Mouse (Mus musculus): ENCODE results near the gene Tubg2.

Gene Tubg2

DNA sequence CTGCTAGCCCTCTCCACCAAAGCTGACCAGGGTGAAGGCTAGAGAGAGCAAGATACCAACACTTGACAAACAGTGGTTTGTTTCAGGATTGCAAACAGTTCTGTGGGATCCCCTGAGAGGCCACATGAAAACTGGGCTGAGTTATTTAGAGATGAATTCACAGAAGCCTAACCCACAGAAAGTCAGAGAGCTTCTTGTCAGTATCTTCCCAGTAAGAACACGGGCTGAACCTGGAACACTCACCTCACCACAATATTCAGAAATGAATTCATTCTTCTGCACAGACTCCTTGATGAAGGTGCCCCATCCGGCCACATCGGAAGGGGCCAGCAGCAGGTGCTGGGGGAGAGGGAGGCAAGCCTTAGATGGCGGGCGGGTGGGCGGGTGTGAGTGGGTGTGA is 38.9 kb downstream of the Tubg2 start:
- no peak for DNase-seq (ENCODE audit: low spot score)

DNA sequence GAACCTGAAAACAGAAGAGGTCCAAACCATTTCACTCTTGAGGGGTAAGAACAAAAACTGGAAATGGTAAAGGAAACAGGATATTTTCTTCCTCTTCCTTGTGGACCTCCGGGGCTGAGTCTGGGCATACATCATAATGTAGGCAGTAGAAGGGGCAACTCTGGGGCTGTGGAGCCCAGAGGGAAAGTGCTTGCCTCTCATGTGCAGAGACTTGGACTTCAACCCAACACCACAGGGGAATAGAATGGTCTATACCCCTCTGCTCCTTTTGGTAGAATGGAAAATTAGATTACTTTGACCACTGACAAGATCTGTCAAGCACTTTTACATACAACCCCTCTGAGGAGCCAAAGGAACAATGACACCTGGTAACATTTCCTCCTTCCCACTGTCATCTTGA is 39.4 kb downstream of the Tubg2 start:
- DNase-seq (ENCODE audit: low spot score) = no peak

GRCm38 (mm10) chr11:101195571-101195970 is 39.9 kb downstream of the Tubg2 start:
- DNase-seq (ENCODE audit: low spot score) = no peak

GRCm38 (mm10) chr11:101196175-101196574 is 40.5 kb downstream of the Tubg2 start:
- DNase-seq (ENCODE audit: low spot score) = no peak

DNA sequence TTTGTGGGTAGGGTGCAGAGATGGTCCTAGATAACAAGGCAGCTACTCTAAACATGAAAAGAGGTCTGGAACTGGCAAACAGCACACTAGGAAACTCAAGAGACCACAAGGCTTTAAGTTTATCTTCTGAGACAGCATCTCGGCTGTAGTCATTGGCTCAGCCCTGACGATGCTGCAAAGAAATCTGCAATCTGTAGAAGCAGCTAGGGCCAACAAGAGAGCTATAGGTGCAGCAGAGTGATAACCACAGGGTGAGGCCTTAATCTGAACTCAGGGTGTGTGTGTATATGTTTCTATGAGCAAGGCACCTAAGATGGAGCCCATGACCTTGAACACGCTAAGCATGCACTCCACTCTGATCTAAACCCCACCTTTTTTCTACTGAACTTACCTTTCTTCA is 43.8 kb downstream of the Tubg2 start:
- no peak for DNase-seq (ENCODE audit: low spot score)

DNA sequence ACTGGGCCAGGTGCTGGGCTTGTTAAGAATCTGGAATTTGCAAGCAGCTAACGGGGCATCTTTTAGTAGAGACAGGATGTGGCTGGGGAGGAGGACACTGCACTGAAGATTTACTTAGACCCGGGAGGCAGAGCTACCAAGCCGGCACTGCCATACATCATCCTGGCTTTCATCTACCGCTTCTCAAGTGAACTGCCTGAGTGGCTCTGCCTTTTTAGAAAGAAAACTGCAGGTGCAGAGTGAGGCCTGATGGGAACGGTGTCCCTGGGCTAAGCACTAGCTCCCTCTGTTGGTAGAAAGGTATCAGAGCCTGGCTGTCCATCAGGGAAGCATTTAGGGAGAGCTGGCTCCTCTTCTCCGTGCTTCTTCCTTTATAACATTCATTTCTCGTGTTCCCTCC is 45.3 kb downstream of the Tubg2 start:
- DNase-seq (ENCODE audit: low spot score) = peak; percentile 73
